Mouse (Mus musculus): Measurements from ENCODE around the gene Hyal1.

The Hyal1 gene

GRCm38 (mm10) chr9:107617461-107617860 lies 40.7 kb downstream of the Hyal1 start:
- no peak for DNase-seq (ENCODE audit: low spot score in 2 of 2)

GRCm38 (mm10) chr9:107618098-107618497 lies 41.4 kb downstream of the Hyal1 start:
- DNase-seq (ENCODE audit: low spot score in 2 of 2): no peak

- DNase-seq (ENCODE audit: low spot score in 2 of 2): no peak
These were observed 42.2 kb downstream of the Hyal1 start for GRCm38 (mm10) chr9:107618778-107619545.

- DNase-seq (ENCODE audit: low spot score in 2 of 2): no peak
These were observed 42.8 kb downstream of the Hyal1 start for GRCm38 (mm10) chr9:107619546-107619879.

- no peak for DNase-seq (ENCODE audit: low spot score in 2 of 2)
These were observed 44.2 kb downstream of the Hyal1 start for GRCm38 (mm10) chr9:107620954-107621353.

- no peak for DNase-seq (ENCODE audit: low spot score in 2 of 2)
These were observed 47.8 kb downstream of the Hyal1 start for GRCm38 (mm10) chr9:107624539-107624938.

DNA sequence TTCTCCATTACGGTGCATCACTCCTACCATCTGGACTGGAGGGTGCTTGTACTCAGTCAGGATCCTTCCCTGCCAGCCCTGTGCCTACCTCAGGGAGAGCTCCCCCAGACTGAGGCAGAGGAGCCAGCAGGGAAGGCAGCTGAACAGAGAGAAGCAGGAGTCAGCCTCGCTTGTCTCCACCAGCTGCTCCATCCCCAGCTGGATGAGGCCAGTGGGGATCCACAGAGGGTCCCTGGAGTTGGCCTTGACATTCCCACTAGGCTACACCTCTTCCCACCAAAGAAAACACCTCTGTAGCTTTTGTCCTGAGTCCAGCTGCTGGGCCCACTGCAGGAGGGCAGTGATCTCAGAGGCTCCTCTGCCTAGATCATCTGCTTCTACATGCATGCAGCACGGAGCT lies 48.2 kb downstream of the Hyal1 start:
- no peak for DNase-seq (ENCODE audit: low spot score in 2 of 2)

- no peak for DNase-seq (ENCODE audit: low spot score in 2 of 2)
These were observed 48.8 kb downstream of the Hyal1 start for GRCm38 (mm10) chr9:107625351-107626128.

- peak in 1 of 2 experiments; percentile 54 for DNase-seq (ENCODE audit: low spot score in 2 of 2)
These were observed 49.6 kb downstream of the Hyal1 start for GRCm38 (mm10) chr9:107626158-107626843.

DNA sequence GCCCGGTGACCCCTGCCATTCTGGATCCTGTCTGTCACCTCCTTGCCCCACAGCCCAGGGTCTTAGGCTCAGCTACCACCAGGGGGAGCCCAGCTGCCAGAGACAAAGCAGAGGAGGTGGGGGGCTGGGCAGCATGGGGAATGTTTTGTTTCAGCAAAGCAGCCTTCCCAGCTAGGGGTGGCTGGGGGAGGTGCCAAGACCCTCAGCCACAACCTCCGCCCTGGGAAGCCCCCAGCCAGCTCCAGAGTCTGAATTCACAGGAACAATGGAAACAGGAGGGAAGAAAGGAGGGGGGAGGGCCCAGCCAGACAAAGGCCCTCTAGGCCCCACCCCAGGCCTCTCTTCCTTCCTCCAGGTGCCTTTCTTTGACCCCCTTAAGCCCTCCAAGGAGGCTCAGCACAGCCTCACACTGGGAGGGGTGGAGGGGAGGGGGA lies 50.1 kb downstream of the Hyal1 start:
- DNase-seq (ENCODE audit: low spot score in 2 of 2): peak; percentile 74 to 76

DNA sequence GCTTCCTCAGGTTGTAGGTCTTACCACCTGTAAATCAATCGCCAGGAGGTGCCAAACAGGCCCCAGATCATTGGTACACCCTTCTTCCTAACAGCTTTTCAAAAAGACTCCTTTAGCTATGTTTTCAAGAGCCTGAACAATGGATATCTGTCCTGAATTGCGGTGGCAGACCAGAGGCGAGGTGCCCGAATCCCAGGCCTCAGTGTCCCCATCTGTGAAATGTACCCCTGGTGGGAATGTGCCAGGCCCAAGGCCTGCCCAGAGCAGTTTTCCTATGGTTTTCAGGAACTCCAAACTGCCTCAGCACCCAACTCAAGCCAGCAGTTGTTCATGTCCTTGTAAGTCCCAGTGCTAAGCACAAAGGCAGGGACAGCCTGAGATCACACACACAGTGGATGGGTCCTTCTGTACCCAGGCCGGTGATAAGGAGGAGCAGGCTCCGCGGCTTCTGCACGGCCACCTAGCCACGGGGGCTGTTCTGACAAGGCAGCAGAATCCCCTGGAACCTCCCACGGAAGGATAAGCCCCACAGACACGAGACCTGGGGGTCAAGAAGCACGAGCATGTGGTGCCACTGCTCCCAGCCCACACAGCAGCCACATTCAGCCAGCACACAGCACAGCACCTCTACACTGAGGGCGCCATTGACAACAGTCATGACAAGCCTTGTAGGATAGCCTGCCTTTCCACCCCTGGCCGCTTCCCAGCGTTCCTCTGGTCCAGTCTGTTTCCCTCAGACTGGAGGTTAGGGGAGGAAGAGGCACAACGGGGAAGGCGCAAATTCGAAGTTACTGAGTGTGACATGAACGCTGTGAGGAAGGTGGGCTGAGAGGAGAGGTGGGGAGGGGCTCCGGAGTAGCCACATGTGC lies 50.9 kb downstream of the Hyal1 start:
- DNase-seq (ENCODE audit: low spot score in 2 of 2): no peak

GRCm38 (mm10) chr9:107628721-107629410 lies 52.1 kb downstream of the Hyal1 start:
- no peak for DNase-seq (ENCODE audit: low spot score in 2 of 2)

GRCm38 (mm10) chr9:107629411-107629730 lies 52.6 kb downstream of the Hyal1 start:
- DNase-seq (ENCODE audit: low spot score in 2 of 2): no peak

GRCm38 (mm10) chr9:107629901-107630425 lies 53.2 kb downstream of the Hyal1 start:
- DNase-seq (ENCODE audit: low spot score in 2 of 2): no peak

GRCm38 (mm10) chr9:107630576-107630975 lies 53.8 kb downstream of the Hyal1 start:
- peak in 1 of 2 experiments; percentile 54 for DNase-seq (ENCODE audit: low spot score in 2 of 2)
